Mouse (Mus musculus) urinary bladder, adult 18-20 months (tissue): ENCODE measurements around the gene Lhfpl2.

Experiments used
- DNase-seq, 2 experiments: peaks; one replicate each; pipeline ENCODE4 v3.0.0; 2022; ENCODE audit warnings: low spot score in 2 of 2, mixed read lengths in 2 of 2

The Lhfpl2 gene

GRCm38 (mm10) chr13:94066626-94067275 lies 9.2 kb downstream of the Lhfpl2 start:
- no peak for DNase-seq

GRCm38 (mm10) chr13:94068308-94068707 lies 10.7 kb downstream of the Lhfpl2 start:
- no peak for DNase-seq

- DNase-seq, result no peak
Measured at GRCm38 (mm10) chr13:94069421-94070307, 12.1 kb downstream of the Lhfpl2 start.

- DNase-seq, result no peak
Measured at GRCm38 (mm10) chr13:94070308-94070619, 12.7 kb downstream of the Lhfpl2 start.

- no peak for DNase-seq
Measured at GRCm38 (mm10) chr13:94070927-94071326, 13.3 kb downstream of the Lhfpl2 start.

GRCm38 (mm10) chr13:94073046-94073715 lies 15.6 kb downstream of the Lhfpl2 start:
- DNase-seq, result no peak

- no peak for DNase-seq
Measured at GRCm38 (mm10) chr13:94073716-94074115, 16.1 kb downstream of the Lhfpl2 start.

GRCm38 (mm10) chr13:94075181-94075580 lies 17.6 kb downstream of the Lhfpl2 start:
- no peak for DNase-seq

GRCm38 (mm10) chr13:94077136-94078018 lies 19.8 kb downstream of the Lhfpl2 start:
- DNase-seq, result no peak

- DNase-seq, result no peak
Measured at GRCm38 (mm10) chr13:94083196-94083595, 25.6 kb downstream of the Lhfpl2 start.

- DNase-seq, result no peak
Measured at GRCm38 (mm10) chr13:94084220-94085126, 26.9 kb downstream of the Lhfpl2 start.

GRCm38 (mm10) chr13:94086090-94086808 lies 28.7 kb downstream of the Lhfpl2 start:
- no peak for DNase-seq

- no peak for DNase-seq
Measured at GRCm38 (mm10) chr13:94087061-94087460, 29.5 kb downstream of the Lhfpl2 start.

GRCm38 (mm10) chr13:94088788-94089187 lies 31.2 kb downstream of the Lhfpl2 start:
- no peak for DNase-seq

- DNase-seq, result no peak
Measured at GRCm38 (mm10) chr13:94089286-94089685, 31.7 kb downstream of the Lhfpl2 start.

GRCm38 (mm10) chr13:94091366-94091765 lies 33.8 kb downstream of the Lhfpl2 start:
- DNase-seq, result no peak

- no peak for DNase-seq
Measured at GRCm38 (mm10) chr13:94094176-94094575, 36.6 kb downstream of the Lhfpl2 start.

- no peak for DNase-seq
Measured at GRCm38 (mm10) chr13:94094625-94095024, 37.0 kb downstream of the Lhfpl2 start.

GRCm38 (mm10) chr13:94095202-94095601 lies 37.6 kb downstream of the Lhfpl2 start:
- no peak for DNase-seq

GRCm38 (mm10) chr13:94097667-94098066 lies 40.1 kb downstream of the Lhfpl2 start:
- no peak for DNase-seq
